Comparison of ENCODE assay signal across 8 mouse cellular contexts in genomic region chr13:38580601-38581457, GRCm38 (mm10). TPM values are rescaled to one million over a fixed set of nuclear protein-coding genes. Genes with fewer than 3 reads are reported as not detected.
DNase-seq lines count a peak whose midpoint lies in the region; ATAC-seq and TF ChIP-seq lines count a peak whose summit lies in the region.

No protein-coding gene starts in this region.

- no peak overlapping the region for H3K4me3 ChIP-seq in neural tube, embryonic 15.5 days (replicated peaks)
- H3K4me3 ChIP-seq in hindbrain, postnatal 0 days (ENCODE audit: low read length) = no peak overlapping the region
- no peak overlapping the region for H3K4me3 ChIP-seq in limb, embryonic 14.5 days (replicated peaks; ENCODE audit: low read length)

- H3K36me3 ChIP-seq in neural tube, embryonic 15.5 days = no peaks in the 10 kb centered on the region
- no peaks in the 10 kb centered on the region for H3K36me3 ChIP-seq in hindbrain, postnatal 0 days (ENCODE audit: insufficient read depth, low read length)
- no peaks in the 10 kb centered on the region for H3K36me3 ChIP-seq in limb, embryonic 14.5 days (ENCODE audit: control insufficient read depth, insufficient read depth, low read length)

- no peak for TF ChIP-seq POLR2A in limb, embryonic 14.5 days (IDR thresholded peaks at IDR 0.05; ENCODE audit: borderline replicate concordance, extremely low read depth, insufficient read depth, insufficient read length)

- 74% methylated on average over 11 of the region's 11 CpGs for WGBS in neural tube, embryonic 15.5 days
- WGBS in hindbrain, postnatal 0 days = 68% methylated on average over 11 of the region's 11 CpGs
- WGBS in limb, embryonic 14.5 days = 63% methylated on average over 11 of the region's 11 CpGs

- H3K4me2 ChIP-seq in neural tube, embryonic 15.5 days = no peak overlapping the region
- no peak overlapping the region for H3K4me2 ChIP-seq in hindbrain, postnatal 0 days (ENCODE audit: low read depth, low read length)
- no peak overlapping the region for H3K4me2 ChIP-seq in limb, embryonic 14.5 days (replicated peaks; ENCODE audit: low read depth, low read length, severe bottlenecking)

- no peak overlapping the region for H3K9ac ChIP-seq in neural tube, embryonic 15.5 days (replicated peaks)
- no peak overlapping the region for H3K9ac ChIP-seq in hindbrain, postnatal 0 days (replicated peaks; ENCODE audit: low read length)
- no peak overlapping the region for H3K9ac ChIP-seq in limb, embryonic 14.5 days (ENCODE audit: low read depth, low read length, severe bottlenecking)

- no peak overlapping the region for H3K27ac ChIP-seq in neural tube, embryonic 15.5 days (replicated peaks)
- H3K27ac ChIP-seq in hindbrain, postnatal 0 days = no peak overlapping the region
- no peak overlapping the region for H3K27ac ChIP-seq in limb, embryonic 14.5 days (replicated peaks; ENCODE audit: low read depth, low read length)

- H3K4me1 ChIP-seq in neural tube, embryonic 15.5 days = no peaks in the 10 kb centered on the region
- no peaks in the 10 kb centered on the region for H3K4me1 ChIP-seq in hindbrain, postnatal 0 days (ENCODE audit: insufficient read depth, low read length)
- no peaks in the 10 kb centered on the region for H3K4me1 ChIP-seq in limb, embryonic 14.5 days (ENCODE audit: control insufficient read depth, insufficient read depth, low read length)

- peak; percentile 33 for DNase-seq in neural tube, embryonic 10.5 days (ENCODE audit: extremely low spot score, low spot score)
- DNase-seq in adrenal gland, postnatal 4 days (ENCODE audit: low spot score in 2 of 2) = peak; percentile 17 to 47
- peak; percentile 22 to 25 for DNase-seq in frontal cortex, postnatal 10 days (ENCODE audit: low spot score in 2 of 2)
- peak; percentile 42 for DNase-seq in hindbrain, postnatal 0 days (ENCODE audit: low spot score)
- DNase-seq in limb, embryonic 14.5 days (ENCODE audit: low spot score) = peak; percentile 40
- peak; percentile 42 for DNase-seq in thymus, postnatal 25 days

- peak; percentile 55 for TF ChIP-seq CTCF in hindbrain, postnatal 0 days (IDR thresholded peaks at IDR 0.05; ENCODE audit: low read depth)

- no peak for ATAC-seq in neural tube, embryonic 15.5 days (ENCODE audit: low FRiP score)
- ATAC-seq in hindbrain, postnatal 0 days = peak; percentile 58; the same call in 1 of the 2 replicates
- ATAC-seq in limb, embryonic 14.5 days (ENCODE audit: low FRiP score, low read depth) = no peak
- ATAC-seq in neutrophil, adult 5-6 weeks (ENCODE audit: extremely low read depth, insufficient number of reproducible peaks, low FRiP score, poor library complexity, severe bottlenecking) = peak; percentile 45; the same call in 1 of the 2 replicates

- H3K27me3 ChIP-seq in neural tube, embryonic 15.5 days (replicated peaks) = no peaks in the 10 kb centered on the region
- no peaks in the 10 kb centered on the region for H3K27me3 ChIP-seq in hindbrain, postnatal 0 days (ENCODE audit: insufficient read depth, low read length)
- H3K27me3 ChIP-seq in limb, embryonic 14.5 days (ENCODE audit: control insufficient read depth, insufficient read depth, low read length) = no peaks in the 10 kb centered on the region

- no peaks in the 10 kb centered on the region for H3K9me3 ChIP-seq in neural tube, embryonic 15.5 days (replicated peaks)
- no peaks in the 10 kb centered on the region for H3K9me3 ChIP-seq in hindbrain, postnatal 0 days (ENCODE audit: low read length)
- no peaks in the 10 kb centered on the region for H3K9me3 ChIP-seq in limb, embryonic 14.5 days (ENCODE audit: control insufficient read depth, low read length)

RNA-seq across cellular contexts. Expression of gene Txndc5, which starts 52.2 kb away (rescaled TPM):
- 91.6 and 111 TPM in 2 replicates for polyA plus RNA-seq in neural tube, embryonic 15.5 days (2015; fragmentation: Nextera tagmentation; extraction: Ambion mirVana)
- 100 to 1,000 TPM; 237 to 251 TPM for total RNA-seq in adrenal gland, postnatal 4 days (2021)
- total RNA-seq in hindbrain, postnatal 0 days (2014; rRNA removed) = 92.2 and 110 TPM in 2 replicates
- 76.9 and 81.0 TPM in 2 replicates for polyA plus RNA-seq in hindbrain, postnatal 0 days (2015; fragmentation: Nextera tagmentation; extraction: Ambion mirVana)
- 212 and 218 TPM in 2 replicates for polyA plus RNA-seq in limb, embryonic 14.5 days (2012; rRNA removed)
- polyA plus RNA-seq in limb, embryonic 14.5 days (2014; fragmentation: Nextera tagmentation; extraction: Ambion mirVana) = 342 and 345 TPM in 2 replicates
- 61.5 and 69.4 TPM in 2 replicates for total RNA-seq in neutrophil, adult 5-6 weeks (2017)

RNA-seq across cellular contexts. Expression of gene Bloc1s5, which starts 54.1 kb away (rescaled TPM):
- 18.8 and 19.0 TPM in 2 replicates for polyA plus RNA-seq in neural tube, embryonic 15.5 days (2015; fragmentation: Nextera tagmentation; extraction: Ambion mirVana)
- 10 to 100 TPM; 22.3 to 23.9 TPM for total RNA-seq in adrenal gland, postnatal 4 days (2021)
- total RNA-seq in hindbrain, postnatal 0 days (2014; rRNA removed) = 9.7 and 10.1 TPM in 2 replicates
- polyA plus RNA-seq in hindbrain, postnatal 0 days (2015; fragmentation: Nextera tagmentation; extraction: Ambion mirVana) = 22.2 and 23.5 TPM in 2 replicates
- polyA plus RNA-seq in limb, embryonic 14.5 days (2012; rRNA removed) = 6.8 and 7.3 TPM in 2 replicates
- 17.6 and 19.2 TPM in 2 replicates for polyA plus RNA-seq in limb, embryonic 14.5 days (2014; fragmentation: Nextera tagmentation; extraction: Ambion mirVana)
- 5.9 and 6.2 TPM in 2 replicates for total RNA-seq in neutrophil, adult 5-6 weeks (2017)

Comparison
In these comparisons a context has a peak if more than half of its experiments do, and no peak if none do; other contexts are left out.
1. ATAC-seq: peak in hindbrain, postnatal 0 days (single experiment) and neutrophil, adult 5-6 weeks (single experiment); none in neural tube, embryonic 15.5 days (single experiment) and limb, embryonic 14.5 days (single experiment).
2. Peak in every context shown above with its lines, with median percentiles within 50 percentile points of each other: DNase-seq.